Mouse (Mus musculus) MEL (cell line): Measurements from ENCODE around the gene Srsf11.

ENCODE experiments used
- CTCF ChIP-seq, 3 experiments: IDR thresholded peaks in 2 of 3; conservative IDR thresholded peaks in 1 of 3; 2 replicates each; pipeline ENCODE4 v1.5.1; 2011 to 2012; ENCODE audit warnings: low read length in 3 of 3, low read depth in 2 of 3, mild to moderate bottlenecking in 2 of 3, improper control_type of control experiment in 1 of 3, inconsistent platforms in 1 of 3, mixed read lengths in 1 of 3, moderate library complexity in 1 of 3; ENCODE audit not compliant: control insufficient read depth in 1 of 3, insufficient read depth in 1 of 3, poor library complexity in 1 of 3, severe bottlenecking in 1 of 3
- GATA1 ChIP-seq: IDR thresholded peaks from 2 replicates; pipeline ENCODE4 v1.6.1; 2011; ENCODE audit warnings: low read depth, low read length, improper control_type of control experiment
- HCFC1 ChIP-seq: IDR thresholded peaks from 2 replicates; pipeline ENCODE4 v1.6.1; 2012; ENCODE audit warnings: low read depth, mild to moderate bottlenecking, inconsistent platforms, low read length, improper control_type of control experiment, moderate library complexity
- POLR2A ChIP-seq, 2 experiments: IDR thresholded peaks; 2 replicates each; pipeline ENCODE4 v1.6.1; 2011 to 2012; ENCODE audit warnings: low read length in 2 of 2, mild to moderate bottlenecking in 2 of 2, control low read depth in 1 of 2, improper control_type of control experiment in 1 of 2, low read depth in 1 of 2, moderate library complexity in 1 of 2; ENCODE audit not compliant: control insufficient read depth in 1 of 2, insufficient read depth in 1 of 2, poor library complexity in 1 of 2
- SMC3 ChIP-seq: IDR thresholded peaks from 2 replicates; pipeline ENCODE4 v1.6.1; 2011; ENCODE audit warnings: low read depth, low read length, improper control_type of control experiment
- TBP ChIP-seq: IDR thresholded peaks from 2 replicates; pipeline ENCODE4 v1.8.0; 2011; ENCODE audit warnings: low read depth, low read length, improper control_type of control experiment
- TCF12 ChIP-seq: IDR thresholded peaks from 2 replicates; pipeline ENCODE4 v1.6.1; 2014; ENCODE audit warnings: low read depth, mild to moderate bottlenecking, inconsistent platforms, low read length, improper control_type of control experiment, moderate library complexity
- ZMIZ1 ChIP-seq: IDR thresholded peaks from 2 replicates; pipeline ENCODE4 v1.6.1; 2012; ENCODE audit warnings: low read depth, mild to moderate bottlenecking, inconsistent platforms, low read length, improper control_type of control experiment, moderate library complexity
- ZNF384 ChIP-seq: IDR thresholded peaks from 2 replicates; pipeline ENCODE4 v1.6.1; 2012; ENCODE audit warnings: low read depth, mild to moderate bottlenecking, inconsistent platforms, low read length, improper control_type of control experiment

DNA sequence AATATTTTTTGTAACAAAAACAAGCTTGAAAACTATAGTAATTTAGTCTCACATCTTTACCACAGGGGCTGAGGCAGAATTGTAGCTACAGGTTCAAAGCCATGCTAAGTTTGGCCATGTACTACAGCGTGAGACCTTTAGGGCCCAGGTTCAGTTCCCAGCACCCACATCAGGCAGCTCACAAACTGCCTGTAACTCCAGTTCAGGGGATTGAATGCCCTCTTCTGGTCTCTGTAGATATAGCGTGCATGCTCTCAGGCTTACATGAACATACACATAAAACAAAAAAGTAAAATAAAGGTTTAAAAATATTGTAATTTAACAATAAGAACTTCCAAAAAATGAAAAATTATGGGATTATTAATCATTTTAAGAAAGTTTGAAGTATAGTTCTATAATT lies 63.2 kb downstream of the Srsf11 start:
- TF ChIP-seq ZMIZ1 (no peak), TBP (no peak), POLR2A (IDR thresholded peaks at IDR 0.05; ENCODE audit: control insufficient read depth in 1 of 2, insufficient read depth in 1 of 2, low read depth in 1 of 2, low read length in 2 of 2, poor library complexity in 1 of 2) (no peak), ZNF384 (no peak), GATA1 (no peak), CTCF (IDR thresholded peaks at IDR 0.05 in 2 of 3, conservative IDR thresholded peaks at IDR 0.05 in 1 of 3; ENCODE audit: control insufficient read depth in 1 of 3, insufficient read depth in 1 of 3, low read depth in 2 of 3, low read length in 3 of 3, poor library complexity in 1 of 3, severe bottlenecking in 1 of 3) (peak in 1 of 3 experiments; percentile 10; a peak in 1 of 6 replicates), TCF12 (no peak), HCFC1 (no peak), SMC3 (no peak)
